Mouse (Mus musculus) CH12.LX (cell line): ENCODE results near the gene Rffl. TPM values are rescaled to one million over a fixed set of nuclear protein-coding genes. Genes with fewer than 3 reads are reported as not detected.

Experiments
- DNase-seq: peaks from one replicate; pipeline ENCODE4 v3.0.0-alpha.2; 2013; ENCODE audit errors: extremely low read depth
- H3K27ac ChIP-seq: 2 replicates; pipeline ENCODE4 v1.5.1; 2012; ENCODE audit warnings: low read depth, mild to moderate bottlenecking, control low read depth, moderate library complexity; ENCODE audit not compliant: insufficient read depth
- H3K27me3 ChIP-seq: replicated peaks from 2 replicates; pipeline ENCODE3; 2012; ENCODE audit warnings: inconsistent platforms
- H3K36me3 ChIP-seq, 2 experiments: replicated peaks in 1 of 2; 2 replicates each; pipeline versions ENCODE3 to v1.6.1; 2012; ENCODE audit warnings: inconsistent platforms in 1 of 2, low read length in 1 of 2, mild to moderate bottlenecking in 1 of 2, mixed read lengths in 1 of 2, moderate library complexity in 1 of 2; ENCODE audit not compliant: control insufficient read depth in 1 of 2, insufficient read depth in 1 of 2
- H3K4me1 ChIP-seq, 2 experiments: 2 replicates each; pipeline ENCODE4 v1.6.1; 2012; ENCODE audit warnings: inconsistent platforms in 1 of 2, moderate library complexity in 1 of 2; ENCODE audit not compliant: insufficient read depth in 2 of 2, control insufficient read depth in 1 of 2
- H3K4me2 ChIP-seq: 2 replicates; pipeline ENCODE4 v1.6.1; 2012; ENCODE audit warnings: low read depth, mild to moderate bottlenecking, control low read depth; ENCODE audit not compliant: poor library complexity, insufficient read depth, severe bottlenecking
- H3K4me3 ChIP-seq, 3 experiments: fragments of 150-350 bp in 1 of 3; sonication (generic) in 1 of 3; replicated peaks in 1 of 3; 2 replicates each; pipeline versions ENCODE3 to v1.5.1; 2011 to 2012; ENCODE audit warnings: low read depth in 2 of 3, low read length in 2 of 3, mild to moderate bottlenecking in 2 of 3, moderate library complexity in 2 of 3, control low read depth in 1 of 3, improper control_type of control experiment in 1 of 3, inconsistent platforms in 1 of 3, mixed read lengths in 1 of 3; ENCODE audit not compliant: poor library complexity in 1 of 3
- H3K79me2 ChIP-seq: replicated peaks from 2 replicates; pipeline ENCODE4 v1.6.1; 2012; ENCODE audit warnings: mild to moderate bottlenecking, moderate library complexity; ENCODE audit not compliant: control insufficient read depth, poor library complexity, insufficient read depth, severe bottlenecking; ENCODE audit errors: extremely low read depth
- H3K9ac ChIP-seq: 2 replicates; pipeline ENCODE4 v1.6.1; 2012; ENCODE audit warnings: low read depth, mild to moderate bottlenecking, control low read depth, moderate library complexity; ENCODE audit not compliant: insufficient read depth
- H3K9me3 ChIP-seq: replicated peaks from 2 replicates; pipeline ENCODE3; 2012; ENCODE audit warnings: low read length, inconsistent platforms, mixed read lengths
- BHLHE40 ChIP-seq: IDR thresholded peaks from 2 replicates; pipeline ENCODE4 v1.6.1; 2011; ENCODE audit warnings: mild to moderate bottlenecking, low read depth, low read length, improper control_type of control experiment
- CHD2 ChIP-seq: IDR thresholded peaks from 2 replicates; pipeline ENCODE4 v1.6.1; 2011; ENCODE audit warnings: low read length, improper control_type of control experiment
- E2F4 ChIP-seq: IDR thresholded peaks from 2 replicates; pipeline ENCODE4 v1.6.1; 2011; ENCODE audit warnings: low read depth, low read length, improper control_type of control experiment; ENCODE audit not compliant: insufficient replicate concordance
- EP300 ChIP-seq: IDR thresholded peaks from 2 replicates; pipeline ENCODE4 v1.6.1; 2011; ENCODE audit warnings: low read length, improper control_type of control experiment
- ETS1 ChIP-seq: conservative IDR thresholded peaks from 2 replicates; pipeline ENCODE4 v1.6.1; 2012; ENCODE audit warnings: low read depth, mild to moderate bottlenecking, inconsistent platforms, low read length, improper control_type of control experiment, moderate library complexity
- GABPA ChIP-seq: IDR thresholded peaks from 2 replicates; pipeline ENCODE4 v1.6.1; 2012; ENCODE audit warnings: low read depth, low read length, improper control_type of control experiment, inconsistent platforms; ENCODE audit not compliant: insufficient replicate concordance
- HCFC1 ChIP-seq: IDR thresholded peaks from 2 replicates; pipeline ENCODE4 v1.6.1; 2012; ENCODE audit warnings: low read depth, mild to moderate bottlenecking, inconsistent platforms, low read length, improper control_type of control experiment
- IRF4 ChIP-seq: IDR thresholded peaks from 2 replicates; pipeline ENCODE4 v1.6.1; 2014; ENCODE audit warnings: low read depth, mild to moderate bottlenecking, inconsistent platforms, low read length, improper control_type of control experiment
- JUN ChIP-seq: IDR thresholded peaks from 2 replicates; pipeline ENCODE4 v1.6.1; 2011; ENCODE audit warnings: low read depth, mild to moderate bottlenecking, low read length, improper control_type of control experiment, moderate library complexity; ENCODE audit not compliant: insufficient read depth
- JUND ChIP-seq: conservative IDR thresholded peaks from 2 replicates; pipeline ENCODE4 v1.6.1; 2011; ENCODE audit warnings: low read depth, low read length, improper control_type of control experiment
- MAFK ChIP-seq: IDR thresholded peaks from 2 replicates; pipeline ENCODE4 v1.6.1; 2011; ENCODE audit warnings: low read length, improper control_type of control experiment; ENCODE audit not compliant: insufficient replicate concordance
- MAX ChIP-seq: IDR thresholded peaks from 2 replicates; pipeline ENCODE4 v1.6.1; 2011; ENCODE audit warnings: low read length, improper control_type of control experiment
- MAZ ChIP-seq: IDR thresholded peaks from 2 replicates; pipeline ENCODE4 v1.6.1; 2012; ENCODE audit warnings: low read depth, mild to moderate bottlenecking, inconsistent platforms, low read length, improper control_type of control experiment, moderate library complexity
- MYC ChIP-seq: IDR thresholded peaks from 2 replicates; pipeline ENCODE4 v1.6.1; 2011; ENCODE audit warnings: low read depth, mild to moderate bottlenecking, improper control_type of control experiment, low read length
- POLR2A ChIP-seq: IDR thresholded peaks from 2 replicates; pipeline ENCODE4 v1.6.1; 2011; ENCODE audit warnings: low read depth, mild to moderate bottlenecking, improper control_type of control experiment, low read length
- POLR2AphosphoS2 ChIP-seq: IDR thresholded peaks from 2 replicates; pipeline ENCODE4 v1.6.1; 2011; ENCODE audit warnings: low read depth, low read length, improper control_type of control experiment
- RAD21 ChIP-seq: IDR thresholded peaks from 2 replicates; pipeline ENCODE4 v1.6.1; 2011; ENCODE audit warnings: low read depth, mild to moderate bottlenecking, low read length, improper control_type of control experiment, moderate library complexity
- RCOR1 ChIP-seq: conservative IDR thresholded peaks from 2 replicates; pipeline ENCODE4 v1.6.1; 2012; ENCODE audit warnings: low read depth, mild to moderate bottlenecking, inconsistent platforms, low read length, improper control_type of control experiment
- SIN3A ChIP-seq: IDR thresholded peaks from 2 replicates; pipeline ENCODE4 v1.6.1; 2012; ENCODE audit warnings: low read length, improper control_type of control experiment, inconsistent platforms
- SMC3 ChIP-seq: IDR thresholded peaks from 2 replicates; pipeline ENCODE4 v1.6.1; 2011; ENCODE audit warnings: low read depth, low read length, improper control_type of control experiment
- TBP ChIP-seq: conservative IDR thresholded peaks from 2 replicates; pipeline ENCODE4 v1.6.1; 2011; ENCODE audit warnings: low read depth, low read length, improper control_type of control experiment
- TCF12 ChIP-seq: IDR thresholded peaks from 2 replicates; pipeline ENCODE4 v1.6.1; 2014; ENCODE audit warnings: low read depth, mild to moderate bottlenecking, inconsistent platforms, low read length, improper control_type of control experiment
- USF1 ChIP-seq: IDR thresholded peaks from 2 replicates; pipeline ENCODE4 v1.6.1; 2014; ENCODE audit warnings: low read depth, mild to moderate bottlenecking, inconsistent platforms, low read length, improper control_type of control experiment
- ZNF384 ChIP-seq: IDR thresholded peaks from 2 replicates; pipeline ENCODE4 v1.6.1; 2012; ENCODE audit warnings: low read depth, low read length, improper control_type of control experiment, inconsistent platforms
- dilution Hi-C: fragments of 300-500 bp; cut with MboI; formaldehyde crosslinking; loops from 2 replicates; pipeline ENCODE4 v1.14.3; 2020; ENCODE audit warnings: low sequenced_read_pairs; ENCODE audit not compliant: extremely low pct_unique_long_range_greater_than_20kb, extremely low pct_ligation_motif_present
- in situ Hi-C: fragments of 300-500 bp; cut with MboI; formaldehyde crosslinking; loops from 3 replicates; pipeline ENCODE4 v1.14.3; 2019; ENCODE audit warnings: low sequenced_read_pairs, low pct_ligation_motif_present, low pct_unique_long_range_greater_than_20kb, mixed read lengths
- polyA plus RNA-seq: library from polyadenylated mRNA; unstranded; fragments of >175 nt; gene quantifications from 2 replicates; pipeline ENCODE4 v1.2.1, GENCODE M21; 2012; ENCODE audit warnings: low read depth; ENCODE audit not compliant: insufficient read length
- total RNA-seq, 2 experiments: library from RNA; depleted of rRNA; stranded (reverse); fragments of 300-350 nt in 1 of 2; fragments of >200 nt in 1 of 2; gene quantifications; 2 replicates each; pipeline ENCODE4 v1.2.3; 2012 to 2014

Gene Rffl
- total and polyA plus RNA-seq, 3 experiments: 1.2 to 16.5 (median 3.0) TPM

GRCm38 (mm10) chr11:82910679-82911389 lies 39.8 kb upstream of the Rffl start:
- Histone ChIP-seq H3K4me2 (no peak overlapping the region), H3K9me3 (no peaks in the 10 kb centered on the region), H3K4me3 (no peak overlapping the region), H3K27me3 (peaks cover 29% of the 10 kb centered on the region), H3K79me2 (peaks cover 16% of the 10 kb centered on the region), H3K36me3 (peaks cover 8 to 15% of the 10 kb centered on the region in 2 experiments), H3K9ac (no peak overlapping the region)
- in situ Hi-C loops: loop anchor here (10.0 to 25.0 kb wide), 3 partner anchors 276 to 501 kb away; partner anchors contain the start of genes Rasl10b, Slfn3 and Slfn4
- no peak for DNase-seq
- dilution Hi-C loops: no loop called here
- TF ChIP-seq MYC: no peak
- no peak for TF ChIP-seq IRF4
- no peak for TF ChIP-seq BHLHE40
- TF ChIP-seq E2F4: no peak
- TF ChIP-seq TBP: no peak
- no peak for TF ChIP-seq POLR2AphosphoS2
- TF ChIP-seq, all 38 proteins: peak for 0
- H3K4me1 ChIP-seq: peaks cover 3 to 25% of the 10 kb centered on the region in 2 experiments; a peak in 2 of 4 replicates
- no peak overlapping the region for H3K27ac ChIP-seq

GRCm38 (mm10) chr11:82910250-82910649 lies 39.2 kb upstream of the Rffl start, which contains the start of gene Unc45b:
Gene Unc45b (plus strand): TSS chr11:82910550.
- peaks cover 3 to 30% of the 10 kb centered on the region in 2 experiments; a peak in 2 of 4 replicates for H3K4me1 ChIP-seq
- TF ChIP-seq RAD21 (no peak), TBP (no peak), MAZ (no peak), MAX (no peak), MAFK (no peak), POLR2A (no peak), RCOR1 (no peak), ZNF384 (no peak), SMC3 (no peak), TCF12 (no peak), HCFC1 (no peak), USF1 (no peak), JUN (no peak), JUND (no peak), ETS1 (no peak), EP300 (no peak), CHD2 (no peak), SIN3A (no peak), GABPA (no peak)
- peaks cover 14 to 21% of the 10 kb centered on the region in 2 experiments for H3K36me3 ChIP-seq
- no peaks in the 10 kb centered on the region for H3K9me3 ChIP-seq
- H3K9ac ChIP-seq: no peak within 1 kb of the TSS
- peaks cover 16% of the 10 kb centered on the region for H3K79me2 ChIP-seq
- in situ Hi-C loops (loop anchor here (10.0 to 25.0 kb wide), 3 partner anchors 277 to 502 kb away; partner anchors contain the start of genes Rasl10b, Slfn3 and Slfn4), dilution Hi-C loops (no loop called here)
- H3K27me3 ChIP-seq: peaks cover 29% of the 10 kb centered on the region
- no peak within 1 kb of the TSS for H3K27ac ChIP-seq
- no peak for DNase-seq
- no peak within 1 kb of the TSS for H3K4me2 ChIP-seq
- no peak within 1 kb of the TSS for H3K4me3 ChIP-seq
